Mouse (Mus musculus): ENCODE measurements around the gene Gm49395.

The Gm49395 gene

GRCm38 (mm10) chr13:115102754-115103153 lies 1.0 kb upstream of the Gm49395 start:
- in situ Hi-C loops (cut with MboI; ENCODE audit: low pct_unique_long_range_greater_than_20kb in 1 of 2, low sequenced_read_pairs in 2 of 2, unreplicated experiment in 1 of 2) = no loop called here

- in situ Hi-C loops (cut with MboI; ENCODE audit: low pct_unique_long_range_greater_than_20kb in 1 of 2, low sequenced_read_pairs in 2 of 2, unreplicated experiment in 1 of 2) = no loop called here
These were observed 1.1 kb downstream of the Gm49395 start for GRCm38 (mm10) chr13:115100381-115101177.

GRCm38 (mm10) chr13:115099381-115099780 lies 2.3 kb downstream of the Gm49395 start:
- in situ Hi-C loops (cut with MboI; ENCODE audit: low pct_unique_long_range_greater_than_20kb in 1 of 2, low sequenced_read_pairs in 2 of 2, unreplicated experiment in 1 of 2) = no loop called here

GRCm38 (mm10) chr13:115098227-115098626 lies 3.5 kb downstream of the Gm49395 start:
- in situ Hi-C loops (cut with MboI; ENCODE audit: low pct_unique_long_range_greater_than_20kb in 1 of 2, low sequenced_read_pairs in 2 of 2, unreplicated experiment in 1 of 2) = no loop called here

GRCm38 (mm10) chr13:115096965-115097364 lies 4.8 kb downstream of the Gm49395 start:
- in situ Hi-C loops (cut with MboI; ENCODE audit: low pct_unique_long_range_greater_than_20kb in 1 of 2, low sequenced_read_pairs in 2 of 2, unreplicated experiment in 1 of 2) = no loop called here

GRCm38 (mm10) chr13:115096216-115096615 lies 5.5 kb downstream of the Gm49395 start:
- in situ Hi-C loops (cut with MboI; ENCODE audit: low pct_unique_long_range_greater_than_20kb in 1 of 2, low sequenced_read_pairs in 2 of 2, unreplicated experiment in 1 of 2) = no loop called here

- in situ Hi-C loops (cut with MboI; ENCODE audit: low pct_unique_long_range_greater_than_20kb in 1 of 2, low sequenced_read_pairs in 2 of 2, unreplicated experiment in 1 of 2) = no loop called here
These were observed 6.3 kb downstream of the Gm49395 start for GRCm38 (mm10) chr13:115095392-115095791.

GRCm38 (mm10) chr13:115091511-115091910 lies 10.2 kb downstream of the Gm49395 start:
- in situ Hi-C loops (cut with MboI; ENCODE audit: low pct_unique_long_range_greater_than_20kb in 1 of 2, low sequenced_read_pairs in 2 of 2, unreplicated experiment in 1 of 2) = no loop called here

GRCm38 (mm10) chr13:115090977-115091445 lies 10.7 kb downstream of the Gm49395 start:
- in situ Hi-C loops (cut with MboI; ENCODE audit: low pct_unique_long_range_greater_than_20kb in 1 of 2, low sequenced_read_pairs in 2 of 2, unreplicated experiment in 1 of 2) = no loop called here

- in situ Hi-C loops (cut with MboI; ENCODE audit: low pct_unique_long_range_greater_than_20kb in 1 of 2, low sequenced_read_pairs in 2 of 2, unreplicated experiment in 1 of 2) = no loop called here
These were observed 11.4 kb downstream of the Gm49395 start, which contains the start of gene Pelo for GRCm38 (mm10) chr13:115090069-115090976. Gene Pelo, minus strand, starts transcription at chr13:115090186.

GRCm38 (mm10) chr13:115089395-115090025 lies 12.2 kb downstream of the Gm49395 start:
- in situ Hi-C loops (cut with MboI; ENCODE audit: low pct_unique_long_range_greater_than_20kb in 1 of 2, low sequenced_read_pairs in 2 of 2, unreplicated experiment in 1 of 2) = no loop called here

- in situ Hi-C loops (cut with MboI; ENCODE audit: low pct_unique_long_range_greater_than_20kb in 1 of 2, low sequenced_read_pairs in 2 of 2, unreplicated experiment in 1 of 2) = no loop called here
These were observed 12.7 kb downstream of the Gm49395 start for GRCm38 (mm10) chr13:115089020-115089394.

GRCm38 (mm10) chr13:115085974-115086373 lies 15.7 kb downstream of the Gm49395 start:
- in situ Hi-C loops (cut with MboI; ENCODE audit: low pct_unique_long_range_greater_than_20kb in 1 of 2, low sequenced_read_pairs in 2 of 2, unreplicated experiment in 1 of 2) = no loop called here

GRCm38 (mm10) chr13:115082339-115082738 lies 19.4 kb downstream of the Gm49395 start:
- in situ Hi-C loops (cut with MboI; ENCODE audit: low pct_unique_long_range_greater_than_20kb in 1 of 2, low sequenced_read_pairs in 2 of 2, unreplicated experiment in 1 of 2) = no loop called here

- in situ Hi-C loops (cut with MboI; ENCODE audit: low pct_unique_long_range_greater_than_20kb in 1 of 2, low sequenced_read_pairs in 2 of 2, unreplicated experiment in 1 of 2) = no loop called here
These were observed 21.6 kb downstream of the Gm49395 start for GRCm38 (mm10) chr13:115079996-115080585.

- in situ Hi-C loops (cut with MboI; ENCODE audit: low pct_unique_long_range_greater_than_20kb in 1 of 2, low sequenced_read_pairs in 2 of 2, unreplicated experiment in 1 of 2) = no loop called here
These were observed 22.6 kb downstream of the Gm49395 start for GRCm38 (mm10) chr13:115078997-115079685.

- in situ Hi-C loops (cut with MboI; ENCODE audit: low pct_unique_long_range_greater_than_20kb in 1 of 2, low sequenced_read_pairs in 2 of 2, unreplicated experiment in 1 of 2) = no loop called here
These were observed 24.2 kb downstream of the Gm49395 start for GRCm38 (mm10) chr13:115077346-115078134.
